Mouse (Mus musculus): ENCODE data around the gene Kdm6b. TPM values are rescaled to one million over a fixed set of nuclear protein-coding genes. Genes with fewer than 3 reads are reported as not detected.

Gene Kdm6b
- total RNA-seq, 2 experiments from 2014 or later: 32.7 to 34.8 TPM

DNA sequence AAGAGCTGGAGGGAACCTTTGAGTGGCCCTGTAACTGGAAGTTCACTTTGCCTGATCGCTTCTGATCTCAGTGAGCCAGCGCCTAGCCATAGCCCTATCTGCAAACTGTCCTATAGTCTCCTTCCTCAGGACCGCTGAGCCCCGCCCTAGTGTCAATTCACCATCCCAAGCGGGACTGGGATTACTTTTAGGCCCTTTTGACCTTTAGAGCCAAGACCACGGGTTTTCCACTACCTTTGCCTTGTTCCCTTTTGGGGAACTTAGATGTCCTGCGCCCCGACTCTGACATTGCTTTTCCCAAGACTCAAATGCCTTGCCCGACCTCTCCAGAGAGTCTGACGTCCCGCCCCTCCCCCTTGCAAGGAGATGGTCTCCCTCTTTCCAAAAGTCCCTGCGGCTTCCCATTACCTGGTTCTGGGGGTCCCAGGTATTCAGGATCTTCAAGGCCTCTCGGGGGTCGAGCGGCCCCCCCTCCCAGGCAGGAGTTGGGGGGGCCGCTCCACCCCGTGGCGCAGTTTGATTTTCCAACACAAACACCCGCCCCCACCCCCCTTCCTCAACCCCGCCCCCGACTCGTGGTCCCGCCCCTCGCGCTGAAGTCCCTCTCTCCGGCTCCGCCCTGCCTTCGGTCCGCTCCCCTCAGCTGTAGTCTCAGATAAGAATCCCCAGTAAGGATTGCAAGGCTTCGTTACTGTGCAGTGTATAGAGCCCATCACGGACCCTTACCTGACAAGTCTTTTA is 6.5 kb upstream of the Kdm6b start:
- no peak for DNase-seq (ENCODE audit: low spot score in 2 of 2)

DNA sequence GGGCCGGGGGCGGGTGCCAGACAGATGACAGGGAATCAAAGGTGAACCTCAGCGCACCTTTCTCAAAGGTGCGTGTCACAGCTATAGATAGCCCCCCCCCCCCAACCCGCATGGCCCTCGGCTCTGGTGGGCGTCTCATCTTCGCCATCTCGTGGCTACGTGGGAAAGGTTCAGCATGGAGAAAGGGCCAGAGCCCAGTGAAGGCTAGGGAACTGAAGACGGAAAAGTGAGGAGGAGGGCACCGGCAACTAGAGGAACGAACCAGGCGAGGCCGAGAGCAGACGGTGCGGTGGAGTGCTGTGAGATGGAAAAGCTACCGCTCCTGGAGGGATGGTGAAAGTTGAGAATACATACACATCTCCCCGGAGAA is 6.0 kb upstream of the Kdm6b start:
- DNase-seq (ENCODE audit: low spot score in 2 of 2): no peak

DNA sequence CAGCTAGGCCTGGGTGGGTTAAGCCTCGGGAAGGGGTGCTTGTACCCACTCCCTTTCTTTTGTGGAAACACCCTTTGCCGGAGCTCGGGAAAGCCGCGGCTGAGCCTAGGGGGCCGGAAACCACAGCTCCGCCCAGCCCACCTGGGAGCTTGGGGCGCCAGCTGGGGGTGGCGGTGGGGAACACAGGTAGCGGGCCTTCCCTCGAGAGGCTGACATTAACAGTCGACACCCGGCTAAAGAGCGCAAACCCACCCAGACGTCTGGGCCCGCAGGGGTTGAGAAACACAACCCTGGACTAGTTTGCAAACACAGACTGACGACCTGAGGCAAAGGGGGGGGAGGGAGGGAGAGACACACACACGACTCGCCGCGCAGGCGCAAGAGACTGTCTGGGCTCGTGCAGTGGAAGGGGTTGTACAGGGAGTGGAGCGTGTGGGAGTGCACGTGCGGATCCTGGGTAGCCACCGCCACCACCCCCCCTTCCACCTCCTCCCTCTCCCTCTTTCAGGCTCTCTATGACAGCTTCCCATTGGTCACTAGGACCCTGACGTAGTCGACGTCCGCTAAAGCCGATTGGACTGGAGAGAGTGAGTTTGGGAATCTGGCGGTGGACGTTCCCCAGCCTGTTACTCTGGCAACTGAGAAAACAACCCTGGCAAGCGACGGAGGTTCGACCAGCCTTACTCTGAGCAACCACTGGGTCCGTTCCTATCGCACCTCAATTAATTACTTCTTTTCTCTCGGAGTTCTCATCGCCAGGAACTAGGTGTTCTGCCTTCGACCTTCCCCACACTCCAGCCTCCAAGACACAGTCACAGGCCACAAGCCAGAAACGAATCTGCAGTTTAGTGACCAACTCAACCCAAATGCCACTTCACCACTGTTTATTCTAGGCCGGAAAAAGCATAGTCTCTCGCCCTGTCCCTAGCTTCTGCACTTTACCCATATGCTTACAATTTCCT is 5.3 kb upstream of the Kdm6b start:
- DNase-seq (ENCODE audit: low spot score in 2 of 2): peak; percentile 70 to 75

DNA sequence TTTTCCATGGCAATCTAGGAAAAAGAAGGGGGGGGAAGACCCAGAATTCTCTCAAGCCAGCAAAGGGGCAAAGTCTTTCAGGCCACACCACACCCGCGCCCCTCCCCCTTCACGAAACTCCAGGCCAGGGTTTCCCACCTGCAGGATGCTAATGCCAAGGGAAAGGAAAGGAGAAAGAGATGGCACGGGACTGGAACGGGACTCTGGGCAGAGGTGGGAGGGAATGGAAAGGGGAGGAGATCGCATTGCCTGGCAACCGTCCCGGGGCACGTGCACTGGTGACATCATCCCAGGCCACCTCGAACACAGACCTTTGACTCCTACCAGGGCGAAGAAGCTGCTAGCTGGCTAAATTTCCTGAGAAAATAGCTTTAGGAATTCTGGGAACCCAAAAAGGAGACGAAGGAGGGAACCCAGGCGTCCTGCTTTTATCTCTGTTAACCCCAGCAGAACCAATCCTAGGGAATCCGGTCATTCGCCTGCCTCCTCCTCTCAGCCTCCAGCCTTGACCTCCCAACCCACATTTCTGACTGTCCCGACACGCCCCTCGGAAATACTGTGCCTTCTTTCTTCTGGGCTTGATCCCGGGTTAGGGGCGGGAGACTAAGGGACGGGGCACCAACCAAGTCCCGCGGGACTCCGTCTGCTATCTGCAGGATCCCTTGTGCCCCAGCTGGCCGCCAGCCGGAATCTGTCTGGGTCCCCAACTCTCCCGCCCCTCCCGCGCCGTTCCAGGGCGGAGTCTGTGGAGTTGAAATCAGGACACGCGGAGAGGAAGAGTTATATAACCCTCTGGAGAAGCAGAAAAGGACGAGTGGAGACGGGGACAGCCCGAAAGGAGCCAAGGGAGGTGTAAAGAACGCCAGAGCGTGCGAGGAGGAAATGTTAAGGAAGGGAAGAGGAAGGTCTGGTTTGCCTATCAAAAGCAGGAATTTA is 4.2 kb upstream of the Kdm6b start:
- DNase-seq (ENCODE audit: low spot score in 2 of 2): peak; percentile 92 to 95

DNA sequence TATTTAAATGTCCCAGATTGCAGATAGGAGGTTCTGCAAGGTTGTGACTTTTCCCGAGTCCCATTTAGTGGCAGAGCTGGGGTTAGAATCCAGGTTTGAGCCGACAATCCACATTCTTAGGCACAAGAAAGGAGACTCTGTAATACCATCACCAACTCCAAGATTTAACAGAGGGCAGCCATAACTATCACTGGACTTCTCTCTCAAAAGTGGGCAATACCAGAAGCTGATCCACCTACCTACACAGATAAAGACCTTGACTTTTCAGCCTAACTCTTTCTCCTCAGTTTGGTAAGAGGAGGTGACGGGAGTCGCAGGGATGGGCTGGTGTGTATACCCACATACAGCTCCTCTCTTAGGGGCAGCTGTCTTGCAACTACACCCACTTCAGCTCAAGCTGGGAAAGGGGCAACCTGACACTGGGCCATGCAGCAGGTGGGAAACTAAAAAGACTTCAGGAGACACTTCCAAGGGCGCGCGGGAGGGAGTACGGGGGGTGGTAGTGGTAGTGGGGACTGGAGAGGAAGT is 3.5 kb upstream of the Kdm6b start:
- no peak for DNase-seq (ENCODE audit: low spot score in 2 of 2)

DNA sequence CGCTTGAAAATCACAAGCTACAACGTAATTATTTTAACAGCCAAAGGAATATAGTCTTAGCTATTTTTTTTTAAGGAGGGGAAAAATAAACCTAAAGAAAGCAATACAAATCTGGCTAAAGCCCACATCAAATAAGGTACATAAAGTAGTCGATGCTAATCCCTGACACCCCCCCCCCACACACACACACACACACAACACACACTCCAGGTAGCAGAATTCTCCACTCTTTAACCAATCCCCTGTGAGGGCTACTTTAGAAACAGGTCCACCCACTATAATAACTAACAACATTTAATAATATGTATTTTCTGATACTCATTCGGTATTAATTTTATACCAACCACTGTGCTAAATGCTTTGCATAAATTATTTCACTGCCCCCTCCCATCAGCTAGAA is 3.0 kb upstream of the Kdm6b start:
- no peak for DNase-seq (ENCODE audit: low spot score in 2 of 2)

DNA sequence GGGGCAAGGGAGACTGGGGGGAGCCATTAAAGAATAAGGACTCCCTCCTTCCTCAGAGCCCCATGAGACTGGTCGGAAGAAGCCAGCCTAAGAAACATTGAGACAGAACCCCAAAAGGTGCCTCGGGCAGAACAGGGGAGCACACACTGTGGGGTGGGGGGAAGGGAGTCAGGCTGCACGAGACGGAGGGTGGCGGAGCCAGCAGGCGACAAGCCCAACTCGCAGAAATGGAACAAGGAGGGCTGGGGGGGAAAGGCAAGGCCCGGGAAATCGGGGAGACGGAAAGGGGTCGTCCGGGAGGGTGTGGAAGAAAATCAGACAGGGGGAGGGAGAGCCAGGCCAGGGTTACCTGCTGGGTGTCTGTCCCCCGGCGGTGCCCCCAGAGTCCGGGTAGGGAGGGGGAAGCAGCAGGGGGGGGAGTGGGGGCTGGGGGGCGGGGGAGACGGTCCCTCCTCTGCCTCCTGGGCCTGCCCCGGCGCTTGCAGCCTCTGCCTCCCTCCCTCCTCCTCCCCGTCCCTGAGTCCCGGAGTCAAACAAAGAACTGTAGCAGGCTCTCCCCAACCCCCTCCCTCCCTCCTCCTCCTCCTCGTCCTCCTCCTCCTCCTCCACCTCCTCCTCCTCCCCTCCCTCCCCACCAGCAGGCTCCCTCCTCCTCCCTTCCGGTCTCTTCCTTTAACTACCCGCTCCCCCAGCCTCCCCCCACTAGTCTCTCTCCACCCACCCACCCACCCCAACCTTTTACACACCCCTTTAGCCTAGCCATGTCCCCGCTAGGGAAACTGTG is 2.4 kb upstream of the Kdm6b start:
- peak in 1 of 2 experiments; percentile 38 for DNase-seq (ENCODE audit: low spot score in 2 of 2)

DNA sequence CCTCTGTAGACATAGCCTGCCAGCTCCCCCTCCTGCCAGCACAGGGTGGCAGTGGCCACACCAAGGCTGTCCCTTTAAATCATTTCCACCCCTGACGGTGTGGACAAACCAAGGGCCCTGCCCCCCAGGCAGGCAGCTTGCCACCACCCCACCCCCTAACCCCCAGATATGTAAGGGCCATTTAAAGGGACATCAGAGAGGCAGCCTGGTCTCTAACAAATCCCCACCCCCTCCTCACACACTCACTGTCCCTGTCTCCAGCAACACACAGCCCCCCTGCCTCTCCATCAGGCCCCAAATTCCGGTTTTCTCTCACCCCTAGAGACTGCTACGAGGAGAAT is 1.8 kb upstream of the Kdm6b start:
- peak in 1 of 2 experiments; percentile 37 for DNase-seq (ENCODE audit: low spot score in 2 of 2)

DNA sequence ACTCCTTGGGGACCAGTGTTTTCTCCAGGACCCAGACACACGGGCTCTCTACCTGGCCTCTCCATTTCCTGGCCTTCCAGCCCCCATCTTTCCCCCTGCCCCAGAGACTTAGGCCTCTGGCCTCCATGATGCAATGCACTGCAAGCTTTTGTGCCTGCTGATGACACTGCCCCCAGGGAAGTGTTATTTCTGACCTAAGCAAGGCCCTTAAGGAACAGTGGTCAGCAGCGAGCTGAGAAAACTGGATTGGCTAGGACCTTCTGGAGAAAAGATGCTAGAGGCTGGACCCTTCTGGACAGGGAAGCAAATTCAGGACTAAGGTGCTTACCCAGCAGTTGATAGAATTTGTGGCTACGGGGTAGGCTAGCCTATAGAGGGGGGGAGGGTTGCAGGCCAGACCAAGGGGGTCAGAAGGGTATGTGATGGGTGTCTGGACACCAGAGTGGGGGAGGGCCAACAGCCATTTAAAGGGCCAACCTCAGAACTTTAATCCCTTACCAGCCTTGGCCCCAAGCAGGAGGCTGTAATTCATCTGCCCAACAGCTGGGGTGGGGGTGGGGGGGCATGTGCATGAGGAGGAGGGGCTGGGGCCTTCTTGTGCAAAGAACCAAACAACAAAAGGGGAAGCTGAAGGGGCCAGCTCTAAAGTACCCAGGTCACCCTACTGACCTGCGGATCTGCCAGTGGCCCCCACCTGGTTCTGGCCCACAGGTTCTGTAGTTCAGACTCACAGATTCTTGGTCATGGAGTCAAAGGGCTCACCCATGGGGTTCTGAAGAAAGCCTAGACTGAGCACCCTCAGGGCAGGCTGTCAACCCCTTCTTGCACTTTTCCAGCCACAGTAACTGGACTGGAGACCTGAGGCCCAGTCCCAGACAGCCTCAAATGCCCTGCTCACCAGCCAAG is 1.2 kb upstream of the Kdm6b start:
- DNase-seq (ENCODE audit: low spot score in 2 of 2): peak in 1 of 2 experiments; percentile 24

DNA sequence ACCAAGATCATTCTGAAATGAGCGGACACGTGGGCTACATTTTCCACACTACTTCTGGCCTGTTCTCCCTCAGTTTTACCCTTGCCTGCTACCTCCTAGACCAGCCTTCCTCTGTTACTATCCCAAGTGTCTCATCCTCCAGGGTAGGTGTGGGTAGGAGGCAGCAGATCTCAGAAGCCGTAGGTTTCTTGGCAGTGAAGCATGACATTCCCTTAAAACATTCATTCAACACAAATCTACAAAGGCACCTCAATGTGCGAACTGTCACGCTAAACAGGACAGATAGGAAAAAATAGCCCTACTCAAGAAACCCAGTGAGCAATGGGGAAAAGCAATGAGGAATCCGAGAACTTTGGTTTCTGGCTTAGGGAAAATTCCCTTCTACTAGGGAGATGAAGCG is 927 bp downstream of the Kdm6b start:
- DNase-seq (ENCODE audit: low spot score in 2 of 2): no peak

DNA sequence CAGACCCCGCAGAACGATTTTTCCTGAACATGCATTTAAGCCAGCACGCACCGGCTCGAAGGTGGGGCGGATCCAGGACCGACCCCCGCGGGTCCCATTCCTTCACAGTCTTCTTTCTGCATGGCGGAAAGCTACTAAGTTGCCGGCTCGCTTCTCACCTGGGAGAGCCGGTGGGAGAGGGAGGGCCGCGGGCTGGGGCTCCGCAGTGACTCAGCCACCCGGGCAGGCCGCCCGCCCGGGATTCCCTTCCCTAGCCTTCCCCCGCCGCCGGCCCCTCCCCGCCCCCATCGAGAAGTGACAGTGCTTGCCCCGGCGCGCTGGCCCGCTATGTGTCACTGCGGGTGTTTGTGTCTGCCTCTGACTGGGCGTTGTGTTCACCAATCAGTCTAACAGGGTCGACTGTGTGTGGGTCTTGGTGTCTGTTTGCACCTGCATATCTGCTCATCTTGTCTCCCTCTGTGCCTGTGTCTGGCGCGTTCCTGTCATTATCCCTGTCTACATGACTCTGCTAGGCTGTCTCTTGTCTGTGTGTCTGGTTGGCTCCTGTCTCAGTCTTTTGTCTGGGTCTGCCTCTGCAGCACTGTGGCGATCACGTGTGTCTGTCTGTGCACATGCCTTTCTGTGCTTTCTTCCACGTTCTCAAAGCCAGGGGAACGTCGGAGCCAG is 1.8 kb downstream of the Kdm6b start:
- DNase-seq (ENCODE audit: low spot score in 2 of 2): peak; percentile 78 to 80

DNA sequence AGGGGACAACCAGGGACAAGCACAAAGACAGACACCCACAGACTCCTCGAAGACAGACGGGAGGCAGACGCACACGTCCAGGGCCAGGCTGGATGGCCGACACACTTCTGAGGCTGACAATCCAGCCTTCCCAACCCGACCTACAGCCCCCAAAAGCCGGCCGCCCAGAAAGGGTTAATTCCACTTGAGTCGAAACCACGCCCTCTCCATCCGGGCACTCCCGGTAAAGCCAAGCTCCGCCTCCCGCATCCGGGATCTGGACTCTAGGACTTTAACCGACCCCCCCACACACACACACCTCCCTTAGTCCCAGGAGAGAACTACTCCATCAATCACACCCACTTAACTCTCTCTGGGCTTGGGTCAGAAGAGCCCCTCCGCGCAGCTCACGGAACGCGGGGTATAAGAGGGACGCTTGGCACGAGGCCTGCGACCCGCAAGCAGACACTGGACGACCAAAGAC is 2.4 kb downstream of the Kdm6b start:
- peak; percentile 91 to 92 for DNase-seq (ENCODE audit: low spot score in 2 of 2)

DNA sequence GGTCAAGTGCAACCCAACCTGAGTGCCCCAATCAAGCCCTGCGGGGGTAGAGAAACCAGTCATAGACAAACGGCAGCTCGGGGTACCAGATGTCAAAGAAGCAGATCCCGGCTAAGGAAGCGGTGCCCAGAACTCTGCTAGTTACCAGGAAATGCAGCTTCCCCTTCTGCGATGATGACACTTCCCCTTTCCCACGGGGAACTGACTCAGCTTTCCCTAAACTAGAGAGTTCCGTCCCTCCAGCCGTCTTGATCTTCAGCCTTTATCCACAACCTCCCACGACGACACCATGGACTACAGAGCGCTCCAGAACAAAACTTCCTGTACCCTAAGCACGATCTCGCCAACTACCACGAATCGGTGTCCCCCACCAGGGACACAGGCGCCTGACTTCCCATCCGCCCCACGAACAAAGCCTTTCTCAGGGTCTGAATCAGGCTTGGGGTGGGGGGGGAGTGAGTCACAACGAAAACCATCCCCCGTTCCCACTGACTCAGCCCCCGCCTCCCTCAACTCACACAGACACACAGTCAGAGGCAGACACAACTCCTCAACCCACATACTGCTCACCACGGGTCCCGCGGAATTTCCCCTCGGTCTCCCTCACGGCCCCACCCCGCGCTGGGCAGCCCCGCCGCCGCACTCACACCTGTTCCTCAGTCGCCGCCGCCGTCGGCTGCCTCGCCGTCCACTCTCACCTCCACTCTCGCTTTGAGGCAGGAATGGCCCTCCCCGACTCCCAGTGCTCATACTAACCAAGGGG is 3.0 kb downstream of the Kdm6b start:
- peak; percentile 66 to 68 for DNase-seq (ENCODE audit: low spot score in 2 of 2)

DNA sequence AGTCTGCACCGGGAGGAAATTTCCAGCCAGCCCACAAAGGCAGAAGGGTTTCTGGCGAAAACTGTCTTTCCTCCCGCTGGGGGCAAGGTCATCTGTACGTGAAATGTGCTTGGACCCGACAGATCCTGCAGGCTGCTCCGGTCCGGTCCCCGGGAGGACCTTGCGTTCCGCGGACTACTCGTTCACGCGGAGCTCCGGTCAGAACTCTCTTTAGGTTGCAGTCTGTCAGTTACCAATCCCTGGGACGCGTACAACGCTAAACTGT is 3.5 kb downstream of the Kdm6b start:
- DNase-seq (ENCODE audit: low spot score in 2 of 2): no peak

DNA sequence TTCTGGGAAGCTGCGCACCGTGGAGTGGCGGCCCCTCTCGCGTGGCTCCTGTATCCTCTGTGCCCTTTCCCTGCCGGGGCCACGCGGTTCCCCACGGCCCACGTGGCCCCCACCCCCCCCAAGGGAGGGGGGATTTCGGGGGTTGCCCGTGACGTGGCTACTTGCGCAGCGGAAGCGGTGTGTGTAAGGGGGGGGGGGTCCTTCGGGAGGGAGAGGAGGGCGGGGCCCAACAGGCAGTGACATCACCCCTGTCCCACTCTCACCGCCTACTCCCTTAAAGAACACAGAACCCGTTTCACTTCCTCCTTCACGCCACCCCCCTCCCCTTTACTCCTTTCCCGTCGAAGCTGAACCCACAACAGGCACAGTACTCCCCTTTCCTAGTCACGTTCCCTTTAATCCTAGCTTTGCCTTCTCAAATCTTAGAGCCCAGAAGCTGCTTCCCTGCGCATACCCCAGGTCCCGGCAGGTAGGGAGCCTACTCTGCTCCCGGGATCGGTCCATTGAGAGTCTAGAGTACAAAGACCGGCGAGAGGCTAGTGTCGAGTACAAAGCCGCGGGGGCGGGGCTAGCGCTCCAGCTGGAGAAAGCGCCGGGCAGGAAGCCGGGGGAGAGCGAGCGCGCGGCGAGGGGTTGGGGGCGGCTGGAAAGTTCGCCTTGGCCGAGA is 4.0 kb downstream of the Kdm6b start:
- DNase-seq (ENCODE audit: low spot score in 2 of 2): peak; percentile 79 to 81

DNA sequence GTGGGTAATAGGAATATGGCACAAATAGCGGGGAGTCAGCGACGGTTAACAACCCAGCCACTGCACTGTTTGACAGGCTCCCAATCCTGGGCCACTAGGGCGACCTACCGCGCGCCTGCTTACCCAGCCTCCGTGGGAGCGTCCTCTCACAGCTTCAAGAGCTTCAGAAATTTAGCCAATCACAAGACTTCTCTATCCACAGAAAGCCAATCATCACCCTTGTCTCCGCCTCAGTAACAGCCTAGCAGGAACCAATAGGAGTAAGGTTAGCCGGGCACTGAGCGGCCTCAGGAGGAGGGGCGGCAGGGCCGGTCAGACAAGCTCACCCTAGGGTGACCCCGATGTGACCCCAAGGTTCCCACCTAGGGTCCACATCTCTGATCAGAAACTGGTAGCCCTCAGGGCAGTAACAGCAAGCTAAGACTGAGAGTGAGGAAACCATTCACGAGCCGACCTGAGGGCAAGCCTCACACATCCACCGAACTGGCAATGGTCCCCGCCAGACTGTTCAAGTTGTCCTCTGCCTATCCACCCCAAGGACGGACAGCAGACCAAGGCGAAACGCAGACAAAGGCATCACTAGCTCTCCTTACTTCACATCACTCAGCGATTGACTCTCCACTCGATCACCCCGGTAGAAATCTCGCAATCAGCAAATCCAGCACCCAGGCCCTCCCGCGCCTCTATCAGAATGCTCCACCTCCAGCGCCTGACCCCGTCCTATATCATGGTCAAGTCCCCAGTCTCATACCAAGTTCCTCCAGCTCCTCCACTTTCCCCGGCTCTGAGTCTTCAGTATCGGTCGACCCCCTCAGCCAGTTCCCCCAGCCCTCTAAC is 4.7 kb downstream of the Kdm6b start:
- DNase-seq (ENCODE audit: low spot score in 2 of 2): peak; percentile 67 to 77

DNA sequence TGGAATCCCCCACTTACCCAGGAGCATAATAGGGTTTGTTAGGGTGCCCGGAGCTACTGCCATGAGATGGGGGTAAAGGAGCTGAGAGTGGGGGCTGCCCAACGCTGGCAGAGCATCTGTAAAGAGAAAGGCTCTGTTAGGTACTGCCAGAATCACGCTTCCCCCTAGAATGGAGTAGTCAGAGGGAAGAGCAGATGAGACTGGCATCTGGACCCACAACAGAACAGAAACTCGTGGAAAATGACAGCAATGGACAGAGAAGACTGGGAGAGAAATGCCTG is 5.8 kb downstream of the Kdm6b start:
- no peak for DNase-seq (ENCODE audit: low spot score in 2 of 2)
